Mouse (Mus musculus): Measurements from ENCODE around the gene Tnik. TPM values are rescaled to one million over a fixed set of nuclear protein-coding genes. Genes with fewer than 3 reads are reported as not detected.

The Tnik gene
- total RNA-seq, 2 experiments from 2014 or later, result 195 to 212 TPM

DNA sequence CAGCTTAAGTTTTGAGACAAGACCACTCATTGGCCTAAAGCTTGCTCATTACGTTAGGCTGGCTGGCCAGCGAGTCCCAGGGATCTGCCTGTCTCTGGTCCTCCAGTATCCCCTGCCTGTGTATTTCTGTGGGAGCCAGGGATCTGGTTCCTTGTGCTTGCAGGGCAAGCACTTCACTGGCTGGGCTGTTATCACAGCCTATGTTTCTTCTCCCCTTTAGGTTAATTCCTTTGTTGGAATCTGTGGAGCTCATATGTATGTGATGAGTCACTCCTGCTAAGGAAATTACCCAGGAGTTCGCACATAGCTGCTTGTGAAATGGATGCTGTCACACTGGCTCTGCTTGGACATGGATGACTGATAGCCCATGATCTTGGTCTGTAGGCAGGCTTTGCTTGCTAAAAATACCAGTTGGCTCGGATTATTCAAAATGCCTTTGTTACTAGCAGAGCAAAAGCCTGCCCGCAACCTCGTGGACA, 260.0 kb downstream of the Tnik start:
- peak in 1 of 2 experiments; percentile 72 for DNase-seq (ENCODE audit: low spot score in 2 of 2)
- intact Hi-C loops (cut with DNase I), result loop anchor here (10.0 kb wide), 3 partner anchors 58 to 258 kb away; partner anchors contain the start of gene Tnik

DNA sequence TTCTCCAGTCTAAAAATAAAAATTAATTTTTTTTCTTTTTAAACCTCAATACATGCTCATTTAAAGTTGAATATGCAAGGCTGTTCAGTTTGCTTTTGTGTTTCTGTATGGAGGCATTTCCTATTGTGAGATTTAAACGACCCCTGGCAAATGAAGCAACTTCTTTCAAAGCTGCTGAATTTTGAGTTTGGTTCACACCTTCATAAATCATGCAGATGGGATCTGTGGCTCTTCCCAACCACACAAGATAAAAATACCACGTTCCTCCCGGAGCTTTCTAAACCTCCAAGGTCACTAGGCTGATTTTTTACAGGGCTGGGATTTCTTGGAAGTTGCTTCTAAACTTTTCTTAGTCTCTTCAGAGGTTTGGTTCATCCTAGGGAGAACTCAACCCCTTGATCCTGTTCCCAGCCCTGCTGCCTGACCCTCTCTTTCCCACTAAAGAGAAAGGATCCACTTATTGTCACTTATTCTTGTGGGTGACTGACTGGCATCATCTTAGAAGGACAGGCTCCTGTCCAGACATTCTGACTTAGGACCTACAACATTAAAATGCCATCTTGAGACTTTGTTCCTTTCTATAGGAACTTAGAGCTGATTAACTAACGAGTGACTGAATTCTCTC, 260.6 kb downstream of the Tnik start:
- intact Hi-C loops (cut with DNase I), result loop anchor here (10.0 kb wide), 3 partner anchors 59 to 259 kb away; partner anchors contain the start of gene Tnik
- DNase-seq (ENCODE audit: low spot score in 2 of 2), result peak in 1 of 2 experiments; percentile 58

DNA sequence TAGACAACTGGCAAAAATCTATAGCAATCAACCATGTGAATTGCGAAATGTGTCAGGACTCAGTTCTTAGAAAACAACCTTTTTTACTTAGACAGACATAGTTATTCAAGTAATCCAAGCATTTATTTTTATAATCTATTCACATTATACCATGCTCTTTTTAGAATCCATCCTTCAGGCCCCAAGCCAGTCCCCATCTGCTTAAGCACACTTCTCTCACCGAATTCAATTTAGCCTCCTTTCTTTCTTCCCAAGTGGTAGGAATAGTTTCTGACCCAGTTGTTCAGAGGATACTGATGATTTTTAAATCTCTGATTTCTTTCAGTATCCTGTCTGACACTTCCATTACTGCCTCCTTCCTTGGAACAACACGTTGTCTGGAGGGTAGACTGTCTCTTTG, 261.5 kb downstream of the Tnik start:
- intact Hi-C loops (cut with DNase I), result loop anchor here (10.0 kb wide), 3 partner anchors 60 to 260 kb away; partner anchors contain the start of gene Tnik

DNA sequence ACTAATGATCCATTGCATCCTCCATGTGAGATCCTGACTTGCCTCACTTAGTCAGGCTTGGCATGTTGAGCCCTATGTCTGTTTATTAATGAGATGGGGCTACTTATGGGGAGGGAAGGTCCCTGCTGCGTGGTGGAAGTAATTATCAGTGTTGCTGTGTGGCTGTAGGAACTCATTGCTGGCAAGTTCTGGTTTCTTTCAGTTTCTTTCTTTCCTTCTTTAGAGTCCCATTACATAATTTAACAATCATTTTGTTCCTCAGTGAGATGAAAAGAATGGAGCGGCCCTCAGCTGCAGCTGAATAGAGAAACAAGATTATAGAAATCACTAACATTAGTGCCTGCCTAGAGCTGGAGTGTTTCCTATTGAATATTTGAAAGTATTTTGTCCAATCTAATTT, 263.7 kb downstream of the Tnik start:
- intact Hi-C loops (cut with DNase I), result loop anchor here (1.0 to 10.0 kb wide), 4 partner anchors 29 to 262 kb away; partner anchors contain the start of gene Tnik
- no peak for DNase-seq (ENCODE audit: low spot score in 2 of 2)

More for the DNA sequence above, 261.5 kb downstream of the Tnik start:
- peak in 1 of 2 experiments; percentile 77 for DNase-seq (ENCODE audit: low spot score in 2 of 2)

DNA sequence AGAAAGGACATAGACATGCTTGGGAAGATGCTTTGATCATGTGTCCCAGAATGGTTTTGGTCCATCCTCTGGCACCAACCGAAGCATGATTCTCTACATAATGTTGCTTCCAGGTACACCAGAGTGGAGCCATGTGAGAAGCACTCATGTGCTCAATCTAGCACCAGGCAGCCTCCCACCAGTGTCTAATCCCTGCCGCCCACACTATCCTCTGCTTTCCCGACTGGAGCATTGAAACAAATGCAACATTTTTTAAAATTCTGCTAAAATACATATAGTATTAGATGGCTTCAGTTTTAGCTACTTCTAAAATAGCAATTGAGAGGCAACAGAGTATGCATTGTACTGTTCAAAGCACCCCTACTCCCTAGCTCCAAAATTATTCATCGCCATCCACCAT, 264.2 kb downstream of the Tnik start:
- intact Hi-C loops (cut with DNase I), result loop anchor here (10.0 kb wide), 3 partner anchors 62 to 262 kb away; partner anchors contain the start of gene Tnik
- peak in 1 of 2 experiments; percentile 77 for DNase-seq (ENCODE audit: low spot score in 2 of 2)

DNA sequence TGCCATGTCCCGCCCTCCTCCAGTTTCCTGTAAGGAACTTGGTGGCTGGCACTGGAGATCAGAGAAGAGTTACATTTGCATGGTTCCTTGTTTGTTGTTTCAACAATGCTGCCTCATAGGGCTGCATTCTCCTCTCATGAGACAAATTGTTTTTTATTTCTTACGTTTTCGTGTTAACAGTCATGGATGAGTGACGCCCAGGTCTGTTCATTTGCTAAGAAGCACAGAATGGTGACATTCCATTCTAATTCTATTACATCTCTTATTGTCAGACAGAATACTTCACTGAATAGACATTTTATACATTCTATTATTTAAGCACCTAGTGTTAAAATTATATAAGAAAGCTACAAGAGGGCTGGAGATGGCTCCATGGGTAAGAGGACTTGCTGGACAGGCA, 266.5 kb downstream of the Tnik start:
- intact Hi-C loops (cut with DNase I), result loop anchor here (10.0 kb wide), 3 partner anchors 65 to 265 kb away; partner anchors contain the start of gene Tnik
- no peak for DNase-seq (ENCODE audit: low spot score in 2 of 2)

DNA sequence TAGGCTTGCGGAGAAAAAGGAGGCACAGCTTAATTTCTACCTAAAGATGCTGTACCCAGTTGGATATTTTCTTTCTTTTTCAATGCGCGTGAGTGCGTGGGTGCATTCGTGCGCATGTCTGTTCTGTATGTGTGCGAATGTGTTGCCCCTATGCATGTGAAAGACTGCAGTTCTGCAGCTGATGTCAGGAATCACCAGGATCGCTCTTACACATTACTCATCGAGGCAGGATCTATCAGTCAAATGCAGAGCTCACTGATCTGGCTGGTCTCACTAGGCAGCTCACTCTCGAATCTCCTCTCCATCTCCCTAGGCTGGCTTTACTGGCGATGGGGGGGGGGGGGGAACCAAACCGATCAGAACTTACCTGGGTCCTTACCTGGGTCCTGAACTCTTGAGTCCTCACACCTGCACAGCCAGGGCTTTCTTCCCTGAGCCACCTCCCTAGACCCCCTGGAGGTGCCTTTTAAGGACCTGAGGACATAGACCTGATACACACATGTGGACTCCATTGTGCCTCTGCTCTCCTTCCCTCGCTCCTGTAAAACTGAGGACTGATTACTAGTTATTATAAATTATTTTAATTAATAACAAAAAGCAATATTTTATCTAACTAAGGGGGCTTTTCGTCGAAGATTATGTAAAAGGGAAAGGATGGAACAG, 268.4 kb downstream of the Tnik start:
- intact Hi-C loops (cut with DNase I), result no loop called here
- DNase-seq (ENCODE audit: low spot score in 2 of 2), result peak in 1 of 2 experiments; percentile 82

DNA sequence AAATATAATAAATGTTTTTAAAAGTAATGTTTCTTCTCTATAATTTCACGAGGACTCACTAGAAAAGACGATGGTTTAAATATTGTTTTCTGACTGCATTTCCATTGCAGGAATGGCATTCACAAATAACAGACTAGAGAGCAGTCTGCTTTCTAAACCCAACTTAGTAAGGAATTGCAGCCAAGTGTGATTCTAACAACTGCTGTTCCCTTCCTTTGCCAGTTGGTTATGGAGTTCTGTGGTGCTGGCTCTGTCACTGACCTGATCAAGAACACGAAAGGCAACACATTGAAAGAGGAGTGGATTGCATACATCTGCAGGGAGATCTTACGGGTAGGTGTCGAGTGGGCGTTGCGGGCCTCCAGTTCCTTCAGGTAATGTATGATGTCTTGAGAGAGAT, 269.7 kb downstream of the Tnik start:
- intact Hi-C loops (cut with DNase I), result no loop called here
- peak in 1 of 2 experiments; percentile 50 for DNase-seq (ENCODE audit: low spot score in 2 of 2)

DNA sequence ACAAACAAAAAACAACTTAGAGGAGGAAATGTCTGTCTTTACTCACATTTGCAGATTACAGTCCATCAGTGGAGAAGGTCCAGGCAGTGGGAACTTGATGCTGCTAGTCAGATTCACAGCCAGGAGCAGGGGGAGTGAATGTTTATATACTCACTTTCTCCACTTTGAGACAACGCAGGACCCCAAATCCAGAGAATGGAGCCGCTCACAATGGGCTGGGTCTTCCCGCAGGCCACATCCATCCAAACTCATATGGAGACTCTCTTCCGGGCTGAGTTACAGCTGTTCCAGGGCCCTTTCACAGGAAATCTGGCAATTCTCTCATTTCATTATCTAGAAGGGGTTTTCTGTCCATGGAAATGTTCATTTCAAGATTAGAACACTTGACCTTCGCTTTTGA, 277.1 kb downstream of the Tnik start:
- no peak for DNase-seq (ENCODE audit: low spot score in 2 of 2)
- intact Hi-C loops (cut with DNase I), result no loop called here

DNA sequence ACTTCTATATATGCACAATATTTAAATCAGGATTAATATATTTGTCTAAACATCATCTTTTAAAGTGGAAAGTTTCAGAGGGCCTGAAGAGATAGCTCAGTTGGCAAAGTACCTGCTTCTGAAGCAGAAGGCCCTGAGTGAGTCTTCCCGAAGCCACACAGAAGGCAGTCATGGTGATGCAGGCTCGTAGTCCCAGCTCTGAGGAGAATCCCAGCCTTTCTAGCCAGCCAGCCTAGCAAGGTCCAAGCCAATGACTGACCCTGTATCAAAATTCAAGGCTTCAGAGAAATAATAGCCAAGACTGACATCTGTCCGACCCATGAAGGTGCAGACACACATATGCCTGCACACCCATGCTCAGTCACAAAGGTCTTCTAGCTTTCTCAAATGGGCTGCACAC, 279.9 kb downstream of the Tnik start:
- intact Hi-C loops (cut with DNase I), result no loop called here
- DNase-seq (ENCODE audit: low spot score in 2 of 2), result no peak

DNA sequence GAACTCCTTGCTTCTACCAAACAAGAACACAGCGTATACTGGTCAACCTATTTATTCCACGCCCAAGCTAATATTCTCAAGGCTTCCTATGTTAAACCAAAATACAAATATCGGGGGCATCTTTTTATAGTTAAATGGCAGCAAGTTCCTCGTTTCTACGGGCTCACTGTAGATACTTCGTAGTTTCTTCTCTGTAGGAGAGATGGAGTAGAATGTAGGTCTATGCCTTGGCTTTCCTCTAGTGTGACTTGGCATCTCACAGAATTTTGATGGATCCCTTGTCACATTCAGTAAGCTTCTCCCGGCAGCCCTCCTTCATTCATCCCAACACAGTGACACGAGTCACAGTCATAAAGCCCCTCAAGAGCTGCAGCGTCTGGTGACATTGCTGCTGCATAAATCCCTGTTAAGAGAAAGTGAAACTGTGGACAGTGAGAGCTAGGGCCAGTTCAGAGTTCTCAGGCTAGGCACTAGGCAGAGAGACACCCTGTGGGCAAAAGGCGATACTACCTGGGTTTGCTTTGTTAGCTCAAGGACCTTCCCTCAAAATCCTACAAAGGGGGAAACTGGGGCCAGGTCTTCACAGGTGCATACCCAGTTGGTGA, 280.5 kb downstream of the Tnik start:
- intact Hi-C loops (cut with DNase I), result no loop called here

DNA sequence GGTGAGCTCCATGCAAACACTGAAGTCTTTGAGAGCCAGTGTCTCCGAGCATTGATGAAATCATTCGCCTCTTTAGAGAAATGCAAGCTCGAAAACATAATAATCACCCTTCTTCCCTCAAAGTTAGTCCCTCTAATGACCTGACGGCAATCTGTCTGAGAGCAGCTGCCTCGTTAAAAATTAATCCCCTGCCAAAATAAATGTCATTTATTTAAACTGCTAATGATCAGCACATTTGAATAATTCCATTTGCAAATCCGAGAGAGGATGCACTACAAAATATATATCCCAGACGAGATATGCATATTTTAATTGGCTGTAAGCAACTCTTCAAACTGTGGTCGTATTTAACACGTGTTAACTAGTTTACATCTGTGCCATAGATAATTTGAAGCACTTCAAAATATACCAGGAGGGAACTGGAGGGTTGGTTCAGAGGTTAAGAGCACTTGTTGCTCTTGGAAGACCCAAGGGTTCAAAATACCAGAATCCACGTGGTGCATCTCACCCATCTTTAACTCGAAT, 281.4 kb downstream of the Tnik start:
- DNase-seq (ENCODE audit: low spot score in 2 of 2), result no peak
- intact Hi-C loops (cut with DNase I), result no loop called here

More for the DNA sequence above, 280.5 kb downstream of the Tnik start:
- no peak for DNase-seq (ENCODE audit: low spot score in 2 of 2)

DNA sequence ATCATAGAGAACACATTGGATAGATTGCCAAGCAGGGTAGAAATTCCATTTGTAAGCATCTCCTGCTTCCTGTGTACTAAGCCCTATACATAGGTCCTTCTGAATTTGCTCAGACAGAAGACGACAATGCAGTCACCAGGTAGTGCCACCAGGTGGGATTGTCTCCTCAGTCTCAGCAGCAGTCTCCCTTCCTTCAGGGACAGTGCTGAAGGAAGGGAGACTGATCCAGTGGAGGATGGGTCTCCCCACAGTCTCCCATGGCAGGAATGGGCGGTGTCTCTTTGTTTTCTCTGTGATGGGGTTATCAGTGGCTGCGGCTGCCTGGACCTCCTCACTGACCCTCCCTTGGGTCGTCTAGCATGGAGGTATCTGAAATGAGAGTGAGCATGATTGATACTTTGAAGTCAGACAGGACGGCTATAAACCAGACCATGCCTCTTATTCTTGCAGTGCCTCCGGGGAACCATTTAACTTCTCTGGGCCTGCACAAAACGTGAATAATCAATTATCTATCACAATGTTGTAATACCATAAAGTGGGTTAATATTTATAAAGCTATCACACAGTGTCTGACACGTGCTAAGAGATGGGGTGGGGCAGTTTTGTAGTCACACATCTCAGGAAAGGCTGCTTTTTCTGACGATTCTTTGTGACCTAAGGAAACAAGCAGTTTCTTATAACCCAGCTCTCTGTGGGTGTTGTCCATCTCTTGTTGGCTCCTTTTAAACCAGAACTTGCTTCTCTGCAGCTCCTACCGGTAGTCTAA, 285.1 kb downstream of the Tnik start:
- intact Hi-C loops (cut with DNase I), result loop anchor here (2.0 to 5.0 kb wide), 2 partner anchors 283 to 381 kb away; no protein-coding TSS in a partner anchor
- DNase-seq (ENCODE audit: low spot score in 2 of 2), result no peak

DNA sequence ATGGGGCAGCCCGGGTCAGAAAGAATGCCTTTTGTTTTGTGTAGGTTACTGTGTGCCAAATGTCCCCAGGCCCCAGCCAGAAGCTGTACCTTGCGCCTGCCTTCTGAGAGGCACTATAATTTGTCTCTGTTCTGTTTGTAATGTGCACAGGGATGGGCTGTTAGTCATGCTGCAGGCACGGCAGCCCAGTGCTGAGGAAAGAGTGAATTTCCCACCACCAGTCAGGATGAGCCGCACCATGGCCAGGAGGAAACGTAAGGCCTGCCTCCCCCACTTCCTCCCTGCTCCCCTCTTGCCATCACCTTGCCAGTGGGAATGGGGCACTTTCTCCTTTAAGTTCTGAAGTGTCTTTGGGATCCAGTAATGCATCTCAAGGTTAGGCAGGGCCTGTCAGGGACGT, 286.4 kb downstream of the Tnik start:
- intact Hi-C loops (cut with DNase I), result loop anchor here (2.0 to 5.0 kb wide), 2 partner anchors 285 to 382 kb away; no protein-coding TSS in a partner anchor
- no peak for DNase-seq (ENCODE audit: low spot score in 2 of 2)

DNA sequence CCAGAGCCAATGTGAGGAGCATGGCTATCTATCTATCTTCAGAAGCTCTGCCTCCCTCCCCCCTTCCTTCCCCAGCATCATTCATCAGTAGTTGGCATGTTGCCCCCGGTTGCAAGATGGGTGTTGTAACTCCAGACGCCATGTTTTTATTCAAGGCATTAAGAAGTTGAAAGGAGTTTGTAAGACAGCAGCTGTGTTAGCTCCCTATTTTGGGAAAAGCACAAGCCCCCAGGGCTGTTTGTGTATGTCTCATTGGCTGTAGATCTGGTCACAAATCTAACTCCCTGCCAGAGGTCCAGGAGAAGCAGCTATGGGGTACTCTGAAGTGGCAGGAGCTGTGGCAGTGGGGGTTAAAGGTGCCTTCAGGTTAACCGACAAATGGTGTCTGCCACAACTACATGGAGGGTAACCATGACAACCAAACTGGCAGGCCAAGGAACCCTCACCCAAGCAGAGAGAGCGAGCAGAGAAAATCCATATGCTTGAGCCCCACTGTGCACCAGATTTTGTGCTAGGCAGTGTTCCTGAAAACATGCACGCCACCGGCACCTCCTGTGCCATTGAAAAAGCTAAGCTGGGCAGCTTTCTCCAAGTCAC, 287.6 kb downstream of the Tnik start:
- intact Hi-C loops (cut with DNase I), result loop anchor here (5.0 kb wide), 1 partner anchor 373 kb away; no protein-coding TSS in a partner anchor
- peak in 1 of 2 experiments; percentile 89 for DNase-seq (ENCODE audit: low spot score in 2 of 2)

DNA sequence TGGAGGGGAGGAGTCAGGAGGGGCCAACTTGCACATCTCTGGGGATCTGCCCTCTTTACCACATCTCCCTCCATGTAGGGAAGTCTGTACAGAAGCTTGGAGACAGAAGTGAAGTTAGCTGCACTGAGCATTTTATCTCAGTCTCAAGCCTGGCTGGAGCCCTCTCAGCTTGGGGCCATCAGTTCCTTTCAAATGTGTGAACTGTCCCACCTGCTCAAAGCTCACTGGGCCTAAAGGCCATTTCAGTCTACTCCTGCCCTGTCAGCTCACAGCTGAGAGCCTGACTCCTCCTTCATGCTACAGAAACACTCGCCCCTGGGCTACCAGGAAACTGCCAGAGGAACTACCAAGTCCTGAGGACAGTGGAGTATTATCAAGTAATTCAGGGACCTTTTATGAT, 288.7 kb downstream of the Tnik start:
- intact Hi-C loops (cut with DNase I), result loop anchor here (5.0 kb wide), 1 partner anchor 374 kb away; no protein-coding TSS in a partner anchor
- DNase-seq (ENCODE audit: low spot score in 2 of 2), result no peak

DNA sequence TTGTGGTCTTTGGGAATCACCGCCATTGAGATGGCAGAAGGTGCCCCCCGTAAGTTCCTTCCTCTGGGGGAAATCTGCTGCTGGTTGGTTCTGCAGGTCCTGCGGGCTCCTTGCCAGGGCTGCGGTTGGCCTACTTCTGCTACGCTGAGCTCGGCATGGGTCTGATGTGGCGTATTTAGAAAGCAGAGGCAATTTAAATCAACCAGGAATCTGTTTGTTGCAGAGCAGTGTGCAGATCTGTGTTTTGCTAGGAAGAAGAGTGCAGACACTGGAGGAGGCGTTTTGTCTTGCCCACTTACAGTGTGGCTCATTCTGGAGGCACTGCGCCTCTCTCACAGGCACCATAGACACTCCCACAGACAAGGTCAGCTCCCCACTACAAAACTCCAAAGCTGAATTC, 291.9 kb downstream of the Tnik start:
- intact Hi-C loops (cut with DNase I), result loop anchor here (1.0 to 5.0 kb wide), 2 partner anchors 29 to 378 kb away; no protein-coding TSS in a partner anchor
- peak in 1 of 2 experiments; percentile 80 for DNase-seq (ENCODE audit: low spot score in 2 of 2)

DNA sequence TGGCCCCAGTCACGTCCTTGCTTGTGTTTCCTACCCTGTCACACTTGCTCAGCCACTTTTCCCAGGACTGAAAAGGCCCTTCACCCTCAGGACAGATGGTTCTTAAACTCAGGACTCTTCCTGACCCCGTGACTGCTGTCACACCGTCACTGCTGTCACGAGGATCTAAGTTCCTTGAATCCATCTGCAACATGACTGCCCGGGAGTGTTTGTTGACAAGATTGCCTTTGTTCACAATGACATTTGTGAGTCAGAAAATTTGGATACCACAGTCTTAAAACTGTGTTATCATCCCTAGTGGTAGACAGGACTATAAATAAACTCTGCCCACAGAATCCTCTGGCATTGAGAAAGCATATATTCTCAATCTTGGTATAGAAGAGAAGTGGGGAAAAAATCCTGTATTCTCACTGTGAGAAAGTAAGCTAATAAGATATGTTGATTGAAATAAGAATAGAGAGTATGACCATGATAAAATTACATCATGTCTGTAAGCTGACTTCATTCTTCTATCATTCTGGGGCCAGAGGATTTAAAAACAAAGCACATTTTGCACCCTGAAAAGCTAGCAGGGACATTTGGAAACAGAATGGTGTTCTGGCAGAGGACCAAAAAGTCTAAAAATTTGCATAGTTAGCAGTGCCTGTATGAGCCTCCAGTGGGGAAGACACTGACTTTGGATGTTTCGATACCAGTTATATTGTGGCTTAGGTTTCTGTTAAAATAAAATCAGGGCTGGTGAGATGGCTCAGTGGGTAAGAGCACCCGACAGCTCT, 293.0 kb downstream of the Tnik start:
- DNase-seq (ENCODE audit: low spot score in 2 of 2), result peak in 1 of 2 experiments; percentile 64
- intact Hi-C loops (cut with DNase I), result loop anchor here (1.0 kb wide), 1 partner anchor 30 kb away; no protein-coding TSS in a partner anchor
